Mouse (Mus musculus): ENCODE results near the gene Hoxd8. TPM values are rescaled to one million over a fixed set of nuclear protein-coding genes. Genes with fewer than 3 reads are reported as not detected.

Hoxd8 gene
- polyA plus RNA-seq, 1 experiment from 2014 or later = 23.1 TPM

- DNase-seq (ENCODE audit: low spot score) = peak; percentile 93
- H3K27ac ChIP-seq (ENCODE audit: low read depth, low read length) = peak overlapping the region; percentile 93
- WGBS = under 1% methylated on average over 47 of the region's 47 CpGs
Measured at GRCm38 (mm10) chr2:74749337-74750121, 45.1 kb downstream of the Hoxd8 start.

GRCm38 (mm10) chr2:74750731-74751250, 46.4 kb downstream of the Hoxd8 start:
- peak overlapping the region; percentile 93 for H3K27ac ChIP-seq (ENCODE audit: low read depth, low read length)
- H3K4me3 ChIP-seq (ENCODE audit: low read depth, low read length) = peak overlapping the region; percentile 63; the same call in 1 of the 2 replicates
- H3K36me3 ChIP-seq (ENCODE audit: control insufficient read depth, insufficient read depth, low read length) = no peaks in the 10 kb centered on the region
- 41% methylated on average over 5 of the region's 5 CpGs for WGBS
- H3K9ac ChIP-seq (ENCODE audit: low read length) = peak overlapping the region; percentile 78
- no peaks in the 10 kb centered on the region for H3K9me3 ChIP-seq (ENCODE audit: control insufficient read depth, low read length)
- DNase-seq (ENCODE audit: low spot score) (no peak), ATAC-seq (ENCODE audit: insufficient read depth, low FRiP score, low TSS enrichment) (no peak)
- H3K27me3 ChIP-seq (ENCODE audit: control insufficient read depth, insufficient read depth, low read length) = no peaks in the 10 kb centered on the region
- H3K4me2 ChIP-seq (ENCODE audit: low read depth) = peak overlapping the region; percentile 81
- H3K4me1 ChIP-seq (ENCODE audit: control insufficient read depth, insufficient read depth, low read length) = peaks cover 59% of the 10 kb centered on the region

More at GRCm38 (mm10) chr2:74749337-74750121, 45.1 kb downstream of the Hoxd8 start:
- Histone ChIP-seq H3K9ac (ENCODE audit: low read length) (peak overlapping the region; percentile 78), H3K36me3 (ENCODE audit: control insufficient read depth, insufficient read depth, low read length) (no peaks in the 10 kb centered on the region), H3K4me2 (ENCODE audit: low read depth) (peak overlapping the region; percentile 81), H3K9me3 (ENCODE audit: control insufficient read depth, low read length) (no peaks in the 10 kb centered on the region), H3K4me1 (ENCODE audit: control insufficient read depth, insufficient read depth, low read length) (peaks cover 71% of the 10 kb centered on the region), H3K4me3 (ENCODE audit: low read depth, low read length) (peak overlapping the region; percentile 63), H3K27me3 (ENCODE audit: control insufficient read depth, insufficient read depth, low read length) (no peaks in the 10 kb centered on the region)
- peak; percentile 83 for ATAC-seq (ENCODE audit: insufficient read depth, low FRiP score, low TSS enrichment)

GRCm38 (mm10) chr2:74751861-74752260, 47.4 kb downstream of the Hoxd8 start:
- 78% methylated on average over 1 of the region's 1 CpGs for WGBS
- DNase-seq (ENCODE audit: low spot score) = no peak

GRCm38 (mm10) chr2:74752431-74753174, 48.2 kb downstream of the Hoxd8 start:
- DNase-seq (ENCODE audit: low spot score) (peak; percentile 83), ATAC-seq (ENCODE audit: insufficient read depth, low FRiP score, low TSS enrichment) (peak; percentile 45)
- Histone ChIP-seq H3K4me1 (ENCODE audit: control insufficient read depth, insufficient read depth, low read length) (peaks cover 41% of the 10 kb centered on the region), H3K9me3 (ENCODE audit: control insufficient read depth, low read length) (no peaks in the 10 kb centered on the region), H3K36me3 (ENCODE audit: control insufficient read depth, insufficient read depth, low read length) (no peaks in the 10 kb centered on the region), H3K27ac (ENCODE audit: low read depth, low read length) (peak overlapping the region; percentile 97), H3K27me3 (ENCODE audit: control insufficient read depth, insufficient read depth, low read length) (no peaks in the 10 kb centered on the region), H3K4me3 (ENCODE audit: low read depth, low read length) (peak overlapping the region; percentile 34), H3K4me2 (ENCODE audit: low read depth) (peak overlapping the region; percentile 51), H3K9ac (ENCODE audit: low read length) (peak overlapping the region; percentile 82)
- under 1% methylated on average over 45 of the region's 45 CpGs for WGBS

More at GRCm38 (mm10) chr2:74751861-74752260, 47.4 kb downstream of the Hoxd8 start:
- Histone ChIP-seq H3K9me3 (ENCODE audit: control insufficient read depth, low read length) (no peaks in the 10 kb centered on the region), H3K4me2 (ENCODE audit: low read depth) (peak overlapping the region; percentile 51), H3K27ac (ENCODE audit: low read depth, low read length) (peak overlapping the region; percentile 97), H3K36me3 (ENCODE audit: control insufficient read depth, insufficient read depth, low read length) (no peaks in the 10 kb centered on the region), H3K9ac (ENCODE audit: low read length) (peak overlapping the region; percentile 82), H3K27me3 (ENCODE audit: control insufficient read depth, insufficient read depth, low read length) (no peaks in the 10 kb centered on the region), H3K4me3 (ENCODE audit: low read depth, low read length) (no peak overlapping the region), H3K4me1 (ENCODE audit: control insufficient read depth, insufficient read depth, low read length) (peaks cover 48% of the 10 kb centered on the region)
- no peak for ATAC-seq (ENCODE audit: insufficient read depth, low FRiP score, low TSS enrichment)

- Histone ChIP-seq H3K27me3 (ENCODE audit: control insufficient read depth, insufficient read depth, low read length) (no peaks in the 10 kb centered on the region), H3K4me1 (ENCODE audit: control insufficient read depth, insufficient read depth, low read length) (peaks cover 41% of the 10 kb centered on the region), H3K36me3 (ENCODE audit: control insufficient read depth, insufficient read depth, low read length) (no peaks in the 10 kb centered on the region), H3K4me2 (ENCODE audit: low read depth) (peak overlapping the region; percentile 51), H3K27ac (ENCODE audit: low read depth, low read length) (peak overlapping the region; percentile 97), H3K4me3 (ENCODE audit: low read depth, low read length) (peak overlapping the region; percentile 34), H3K9ac (ENCODE audit: low read length) (peak overlapping the region; percentile 82), H3K9me3 (ENCODE audit: control insufficient read depth, low read length) (no peaks in the 10 kb centered on the region)
- WGBS = 0% methylated on average over 22 of the region's 25 CpGs
- ATAC-seq (ENCODE audit: insufficient read depth, low FRiP score, low TSS enrichment) = peak; percentile 50; the same call in 1 of the 2 replicates
- no peak for DNase-seq (ENCODE audit: low spot score)
Measured at GRCm38 (mm10) chr2:74753175-74753523, 48.7 kb downstream of the Hoxd8 start.

GRCm38 (mm10) chr2:74753711-74754110, 49.3 kb downstream of the Hoxd8 start:
- H3K4me3 ChIP-seq (ENCODE audit: low read depth, low read length) = no peak overlapping the region
- H3K27me3 ChIP-seq (ENCODE audit: control insufficient read depth, insufficient read depth, low read length) = no peaks in the 10 kb centered on the region
- H3K36me3 ChIP-seq (ENCODE audit: control insufficient read depth, insufficient read depth, low read length) = no peaks in the 10 kb centered on the region
- no peak overlapping the region; the same call in 1 of the 2 replicates for H3K9ac ChIP-seq (ENCODE audit: low read length)
- no peak for ATAC-seq (ENCODE audit: insufficient read depth, low FRiP score, low TSS enrichment)
- no peaks in the 10 kb centered on the region for H3K9me3 ChIP-seq (ENCODE audit: control insufficient read depth, low read length)
- DNase-seq (ENCODE audit: low spot score) = no peak
- H3K27ac ChIP-seq (ENCODE audit: low read depth, low read length) = no peak overlapping the region
- 22% methylated on average over 5 of the region's 5 CpGs for WGBS
- H3K4me1 ChIP-seq (ENCODE audit: control insufficient read depth, insufficient read depth, low read length) = peaks cover 38% of the 10 kb centered on the region
- peak overlapping the region; percentile 51 for H3K4me2 ChIP-seq (ENCODE audit: low read depth)

MicroRNA genes within 50 kb of the gene (microRNA counts, 519-probe panel; counts per million panel counts)
- 6,556 counts per million, percentile 98 among the panel's probes with 10 or more counts for microRNA mmu-miR-10b

Small RNAs within 50 kb of the gene (microRNA-seq; reads per million reads assigned to microRNA genes)
- not detected for gene Gm44463
- 153,999 reads per million, percentile 100 among the genes with 10 or more reads in this experiment for gene Mir10b

Other genes with a start within 250 kb of the Hoxd8 start
- 46.5 and 48.3 TPM in 2 replicates for gene Lnpk, start 125.2 kb upstream of the Hoxd8 start, polyA plus RNA-seq (2014; fragmentation: Nextera tagmentation; extraction: Ambion mirVana)
- 0.54 and 0.69 TPM in 2 replicates for gene Evx2, start 45.1 kb upstream of the Hoxd8 start, polyA plus RNA-seq (2014; fragmentation: Nextera tagmentation; extraction: Ambion mirVana)
- gene Hoxd13, start 36.3 kb upstream of the Hoxd8 start, polyA plus RNA-seq (2014; fragmentation: Nextera tagmentation; extraction: Ambion mirVana) = 0.41 and 1.0 TPM in 2 replicates
- gene Hoxd12, start 29.6 kb upstream of the Hoxd8 start, polyA plus RNA-seq (2014; fragmentation: Nextera tagmentation; extraction: Ambion mirVana) = 2.1 TPM in 2 replicates
- 8.1 and 8.5 TPM in 2 replicates for gene Hoxd11, start 25.1 kb upstream of the Hoxd8 start, polyA plus RNA-seq (2014; fragmentation: Nextera tagmentation; extraction: Ambion mirVana)
- 28.1 and 29.3 TPM in 2 replicates for gene Hoxd10, start 12.7 kb upstream of the Hoxd8 start, polyA plus RNA-seq (2014; fragmentation: Nextera tagmentation; extraction: Ambion mirVana)
- gene Hoxd9, start 6.9 kb upstream of the Hoxd8 start, polyA plus RNA-seq (2014; fragmentation: Nextera tagmentation; extraction: Ambion mirVana) = 14.3 and 17.3 TPM in 2 replicates
- gene Hoxd3, start 7.3 kb downstream of the Hoxd8 start, polyA plus RNA-seq (2014; fragmentation: Nextera tagmentation; extraction: Ambion mirVana) = 52.7 and 55.0 TPM in 2 replicates
- 9.2 and 11.2 TPM in 2 replicates for gene Hoxd4, start 7.3 kb downstream of the Hoxd8 start, polyA plus RNA-seq (2014; fragmentation: Nextera tagmentation; extraction: Ambion mirVana)
- 3.9 and 5.5 TPM in 2 replicates for gene Gm28230, start 22.1 kb downstream of the Hoxd8 start, polyA plus RNA-seq (2014; fragmentation: Nextera tagmentation; extraction: Ambion mirVana)
- 9.0 and 9.8 TPM in 2 replicates for gene Hoxd1, start 58.4 kb downstream of the Hoxd8 start, polyA plus RNA-seq (2014; fragmentation: Nextera tagmentation; extraction: Ambion mirVana)
- gene Mtx2, start 121.2 kb downstream of the Hoxd8 start, polyA plus RNA-seq (2014; fragmentation: Nextera tagmentation; extraction: Ambion mirVana) = 163 and 168 TPM in 2 replicates